12 mouse cellular contexts compared by ENCODE assay signal in the genomic region with DNA sequence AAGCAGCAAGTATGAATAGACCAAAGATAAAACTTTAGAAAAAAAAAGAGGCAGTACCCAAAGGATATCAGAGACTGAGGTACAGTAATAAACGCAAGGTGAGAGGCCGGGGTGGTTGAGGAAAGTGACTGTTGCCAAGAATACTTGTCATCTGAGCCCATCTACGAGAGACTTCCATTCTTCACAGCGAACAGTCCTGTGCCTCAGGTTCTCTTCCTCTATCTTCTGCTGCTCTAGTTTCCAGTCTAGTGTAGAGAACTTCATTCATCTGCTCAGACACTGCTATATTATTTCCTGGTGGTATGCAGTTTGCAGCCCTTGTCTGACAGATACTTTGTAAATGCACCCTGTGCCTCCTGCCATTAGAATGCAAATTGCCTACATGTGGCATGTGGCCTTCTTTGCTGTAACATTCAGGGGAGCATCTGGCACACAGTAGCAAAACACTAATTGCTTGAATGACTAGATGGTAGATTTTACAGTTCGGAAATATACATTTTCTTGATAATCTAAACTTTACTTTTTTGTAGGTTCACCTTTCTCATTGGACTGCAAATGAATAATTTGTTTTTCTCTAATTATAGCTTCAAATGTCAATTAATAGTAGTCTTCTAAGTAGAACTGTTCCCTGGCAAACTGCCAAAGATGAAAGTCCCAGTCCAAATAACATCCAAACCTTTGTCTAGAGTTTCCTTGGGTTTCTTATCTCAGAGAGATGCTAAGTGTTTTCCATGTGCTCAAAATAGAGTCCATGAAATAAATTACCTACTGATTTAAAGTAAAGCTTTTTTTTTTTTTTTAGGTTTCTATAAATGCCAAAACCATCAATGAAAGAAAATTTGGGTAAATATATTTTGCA. TPM values are rescaled to one million over a fixed set of nuclear protein-coding genes. Genes with fewer than 3 reads are reported as not detected.
A peak's percentile ranks its signal among the peaks of the same experiment; 100 is the strongest.
DNase-seq lines count a peak whose midpoint lies in the region; ATAC-seq and TF ChIP-seq lines count a peak whose summit lies in the region.
"Had no signal": no experiment of that assay in that cellular context is flagged by ENCODE, and none has a peak within 500 bp of the region (broad histone marks: within the 10 kb centered on the region; RNA-seq: fewer than 3 reads in every experiment).

No protein-coding gene starts in this region.

- no peaks in the 10 kb centered on the region for H3K9me3 ChIP-seq in heart, postnatal 0 days (replicated peaks; ENCODE audit: control insufficient read depth, low read length)
- H3K9me3 ChIP-seq in heart, embryonic 12.5 days (replicated peaks): no peaks in the 10 kb centered on the region
- H3K9me3 ChIP-seq in midbrain, embryonic 14.5 days (ENCODE audit: control insufficient read depth, low read length): no peaks in the 10 kb centered on the region
- no peaks in the 10 kb centered on the region for H3K9me3 ChIP-seq in midbrain, embryonic 16.5 days (replicated peaks; ENCODE audit: control insufficient read depth, low read length, poor library complexity, severe bottlenecking)
- H3K9me3 ChIP-seq in hindbrain, embryonic 14.5 days (ENCODE audit: control insufficient read depth, low read length): no peaks in the 10 kb centered on the region
- no peaks in the 10 kb centered on the region for H3K9me3 ChIP-seq in neural tube, embryonic 15.5 days (replicated peaks)
- H3K9me3 ChIP-seq: heart, embryonic 15.5 days had no signal

- no peak for DNase-seq in heart, postnatal 0 days (ENCODE audit: low spot score)
- peak; percentile 39 for DNase-seq in midbrain, embryonic 14.5 days
- peak; percentile 35 for DNase-seq in hindbrain, embryonic 14.5 days (ENCODE audit: low spot score)
- no peak for DNase-seq in cerebellum, adult 11 months
- DNase-seq in cerebellum, postnatal 36 days: no peak
- DNase-seq: cerebellum, postnatal 14 days; gastrocnemius, postnatal 14 days had no signal

- 0 out of 2 replicates have a peak overlapping the region, but pooled peaks have one; percentile 3 for H3K9ac ChIP-seq in heart, postnatal 0 days (replicated peaks; ENCODE audit: low read depth, low read length)
- H3K9ac ChIP-seq in heart, embryonic 12.5 days: no peak overlapping the region
- no peak overlapping the region for H3K9ac ChIP-seq in midbrain, embryonic 14.5 days (replicated peaks; ENCODE audit: low read length)
- no peak overlapping the region for H3K9ac ChIP-seq in midbrain, embryonic 16.5 days (ENCODE audit: low read depth, low read length)
- no peak overlapping the region for H3K9ac ChIP-seq in hindbrain, embryonic 14.5 days
- H3K9ac ChIP-seq in neural tube, embryonic 15.5 days (replicated peaks): no peak overlapping the region
- H3K9ac ChIP-seq: heart, embryonic 15.5 days; liver, embryonic 14.5 days had no signal

- WGBS in heart, postnatal 0 days: 45% methylated on average over 5 of the region's 5 CpGs
- WGBS in heart, embryonic 12.5 days: 68% methylated on average over 5 of the region's 5 CpGs
- WGBS in midbrain, embryonic 14.5 days: 73% methylated on average over 5 of the region's 5 CpGs
- WGBS in midbrain, embryonic 16.5 days: 69% methylated on average over 5 of the region's 5 CpGs
- WGBS in hindbrain, embryonic 14.5 days: 71% methylated on average over 5 of the region's 5 CpGs
- WGBS in neural tube, embryonic 15.5 days: 55% methylated on average over 5 of the region's 5 CpGs

- TF ChIP-seq CTCF in heart, postnatal 0 days (IDR thresholded peaks at IDR 0.05; ENCODE audit: low read depth): no peak

- no peak overlapping the region for H3K4me2 ChIP-seq in heart, postnatal 0 days (ENCODE audit: low read depth, low read length)
- H3K4me2 ChIP-seq in heart, embryonic 12.5 days: no peak overlapping the region
- H3K4me2 ChIP-seq in midbrain, embryonic 14.5 days (ENCODE audit: low read length): no peak overlapping the region
- H3K4me2 ChIP-seq in midbrain, embryonic 16.5 days (ENCODE audit: low read length): no peak overlapping the region
- H3K4me2 ChIP-seq in hindbrain, embryonic 14.5 days (replicated peaks): no peak overlapping the region
- H3K4me2 ChIP-seq in neural tube, embryonic 15.5 days: no peak overlapping the region
- H3K4me2 ChIP-seq: heart, embryonic 15.5 days had no signal

- no peaks in the 10 kb centered on the region for H3K4me1 ChIP-seq in heart, postnatal 0 days (ENCODE audit: control insufficient read depth, insufficient read depth)
- H3K4me1 ChIP-seq in heart, embryonic 12.5 days (replicated peaks): no peaks in the 10 kb centered on the region
- H3K4me1 ChIP-seq in midbrain, embryonic 14.5 days (ENCODE audit: control insufficient read depth, insufficient read depth, low read length): no peaks in the 10 kb centered on the region
- no peaks in the 10 kb centered on the region for H3K4me1 ChIP-seq in midbrain, embryonic 16.5 days (ENCODE audit: control insufficient read depth, insufficient read depth, low read length)
- no peaks in the 10 kb centered on the region for H3K4me1 ChIP-seq in hindbrain, embryonic 14.5 days (replicated peaks; ENCODE audit: control insufficient read depth, insufficient read depth, low read length)
- peaks cover 4% of the 10 kb centered on the region; the same call in 1 of the 2 replicates for H3K4me1 ChIP-seq in neural tube, embryonic 15.5 days
- H3K4me1 ChIP-seq: heart, embryonic 15.5 days had no signal

- no peaks in the 10 kb centered on the region for H3K36me3 ChIP-seq in heart, postnatal 0 days (replicated peaks; ENCODE audit: control insufficient read depth, insufficient read depth, low read length)
- no peaks in the 10 kb centered on the region for H3K36me3 ChIP-seq in heart, embryonic 12.5 days
- no peaks in the 10 kb centered on the region for H3K36me3 ChIP-seq in midbrain, embryonic 14.5 days (ENCODE audit: control insufficient read depth, insufficient read depth, low read length)
- H3K36me3 ChIP-seq in midbrain, embryonic 16.5 days (ENCODE audit: control insufficient read depth, insufficient read depth, low read length): no peaks in the 10 kb centered on the region
- no peaks in the 10 kb centered on the region for H3K36me3 ChIP-seq in hindbrain, embryonic 14.5 days (replicated peaks; ENCODE audit: control insufficient read depth, insufficient read depth)
- H3K36me3 ChIP-seq in neural tube, embryonic 15.5 days: no peaks in the 10 kb centered on the region
- H3K36me3 ChIP-seq: heart, embryonic 15.5 days had no signal

- H3K27me3 ChIP-seq in heart, postnatal 0 days (ENCODE audit: control insufficient read depth, insufficient read depth, low read length): no peaks in the 10 kb centered on the region
- H3K27me3 ChIP-seq in heart, embryonic 12.5 days (replicated peaks): no peaks in the 10 kb centered on the region
- H3K27me3 ChIP-seq in midbrain, embryonic 14.5 days (ENCODE audit: control insufficient read depth, insufficient read depth, low read length): no peaks in the 10 kb centered on the region
- H3K27me3 ChIP-seq in midbrain, embryonic 16.5 days (ENCODE audit: control insufficient read depth, insufficient read depth, low read depth, low read length): no peaks in the 10 kb centered on the region
- H3K27me3 ChIP-seq in hindbrain, embryonic 14.5 days (ENCODE audit: control insufficient read depth, insufficient read depth, low read length): no peaks in the 10 kb centered on the region
- no peaks in the 10 kb centered on the region; the same call in 1 of the 2 replicates for H3K27me3 ChIP-seq in neural tube, embryonic 15.5 days (replicated peaks)
- H3K27me3 ChIP-seq: heart, embryonic 15.5 days had no signal

- no peak for ATAC-seq in heart, postnatal 0 days (ENCODE audit: insufficient read depth, low read depth)
- ATAC-seq in heart, embryonic 12.5 days (ENCODE audit: insufficient number of reproducible peaks, low FRiP score): no peak
- ATAC-seq in midbrain, embryonic 14.5 days (ENCODE audit: low FRiP score, low TSS enrichment): no peak; the same call in 1 of the 2 replicates
- ATAC-seq in midbrain, embryonic 16.5 days: no peak
- ATAC-seq in hindbrain, embryonic 14.5 days (ENCODE audit: low FRiP score): no peak; the same call in 1 of the 2 replicates
- peak; percentile 56; the same call in 1 of the 2 replicates for ATAC-seq in neural tube, embryonic 15.5 days (ENCODE audit: low FRiP score)

- no peak for TF ChIP-seq EP300 in heart, postnatal 0 days (IDR thresholded peaks at IDR 0.05; ENCODE audit: low read depth)

- H3K27ac ChIP-seq in heart, postnatal 0 days (ENCODE audit: low read depth): peak overlapping the region; percentile 17; the same call in 1 of the 2 replicates
- no peak overlapping the region for H3K27ac ChIP-seq in heart, embryonic 12.5 days (ENCODE audit: poor library complexity, severe bottlenecking)
- no peak overlapping the region for H3K27ac ChIP-seq in midbrain, embryonic 14.5 days (replicated peaks; ENCODE audit: low read depth, low read length)
- H3K27ac ChIP-seq in midbrain, embryonic 16.5 days (ENCODE audit: low read length): no peak overlapping the region
- no peak overlapping the region for H3K27ac ChIP-seq in hindbrain, embryonic 14.5 days
- H3K27ac ChIP-seq in neural tube, embryonic 15.5 days (replicated peaks): no peak overlapping the region
- H3K27ac ChIP-seq: heart, embryonic 15.5 days; liver, embryonic 14.5 days had no signal

- H3K4me3 ChIP-seq in heart, postnatal 0 days (ENCODE audit: low read depth, low read length): no peak overlapping the region
- H3K4me3 ChIP-seq in heart, embryonic 12.5 days: no peak overlapping the region
- no peak overlapping the region for H3K4me3 ChIP-seq in midbrain, embryonic 14.5 days (replicated peaks; ENCODE audit: low read depth, low read length)
- H3K4me3 ChIP-seq in midbrain, embryonic 16.5 days (ENCODE audit: low read depth, low read length): no peak overlapping the region
- H3K4me3 ChIP-seq in hindbrain, embryonic 14.5 days (replicated peaks; ENCODE audit: low read length): no peak overlapping the region
- no peak overlapping the region for H3K4me3 ChIP-seq in neural tube, embryonic 15.5 days (replicated peaks)
- H3K4me3 ChIP-seq: heart, embryonic 15.5 days had no signal

RNA-seq across cellular contexts. Expression of a gene that starts 5.0 kb away (rescaled TPM):
- 20.5 and 33.4 TPM in 2 replicates for total RNA-seq in heart, postnatal 0 days (2014; rRNA removed; ENCODE audit: low replicate concordance)
- polyA plus RNA-seq in heart, postnatal 0 days (2015; fragmentation: Nextera tagmentation; extraction: Ambion mirVana): 75.0 and 85.1 TPM in 2 replicates
- polyA plus RNA-seq in heart, embryonic 12.5 days (2016; fragmentation: Nextera tagmentation; extraction: Ambion mirVana): 29.2 and 32.8 TPM in 2 replicates
- polyA plus RNA-seq in midbrain, embryonic 14.5 days (2014; fragmentation: Nextera tagmentation; extraction: Ambion mirVana): 21.8 TPM in 2 replicates
- 19.6 and 20.2 TPM in 2 replicates for polyA plus RNA-seq in midbrain, embryonic 16.5 days (2015; fragmentation: Nextera tagmentation; extraction: Ambion mirVana)
- 21.0 and 23.5 TPM in 2 replicates for polyA plus RNA-seq in hindbrain, embryonic 14.5 days (2014; fragmentation: Nextera tagmentation; extraction: Ambion mirVana)
- polyA plus RNA-seq in neural tube, embryonic 15.5 days (2015; fragmentation: Nextera tagmentation; extraction: Ambion mirVana): 21.5 and 22.7 TPM in 2 replicates

RNA-seq across cellular contexts. Expression of a gene that starts 23.8 kb away (rescaled TPM):
- 4.0 and 9.1 TPM in 2 replicates for total RNA-seq in heart, postnatal 0 days (2014; rRNA removed; ENCODE audit: low replicate concordance)
- 8.7 and 11.3 TPM in 2 replicates for polyA plus RNA-seq in heart, postnatal 0 days (2015; fragmentation: Nextera tagmentation; extraction: Ambion mirVana)
- 18.6 and 20.3 TPM in 2 replicates for polyA plus RNA-seq in heart, embryonic 12.5 days (2016; fragmentation: Nextera tagmentation; extraction: Ambion mirVana)
- polyA plus RNA-seq in midbrain, embryonic 14.5 days (2014; fragmentation: Nextera tagmentation; extraction: Ambion mirVana): 19.7 TPM in 2 replicates
- polyA plus RNA-seq in midbrain, embryonic 16.5 days (2015; fragmentation: Nextera tagmentation; extraction: Ambion mirVana): 20.3 and 21.6 TPM in 2 replicates
- 17.5 and 20.0 TPM in 2 replicates for polyA plus RNA-seq in hindbrain, embryonic 14.5 days (2014; fragmentation: Nextera tagmentation; extraction: Ambion mirVana)
- polyA plus RNA-seq in neural tube, embryonic 15.5 days (2015; fragmentation: Nextera tagmentation; extraction: Ambion mirVana): 19.7 and 22.3 TPM in 2 replicates

Comparison
In these comparisons a context has a peak if more than half of its experiments do, and no peak if none do; other contexts are left out.
1. DNase-seq: peak in midbrain, embryonic 14.5 days (single experiment) and hindbrain, embryonic 14.5 days (single experiment); none in heart, postnatal 0 days (single experiment), cerebellum, adult 11 months (single experiment) and cerebellum, postnatal 36 days (0 of 2).